Mouse (Mus musculus) olfactory bulb, adult 2 months (tissue): Measurements from ENCODE around the gene Nsd2.

Experiments used
- CTCF ChIP-seq: fragments of 200-500 bp; IDR thresholded peaks from 2 replicates; pipeline ENCODE4 v1.5.1; 2012; ENCODE audit warnings: low read depth, mild to moderate bottlenecking, low read length, moderate library complexity; ENCODE audit not compliant: insufficient read depth
- POLR2A ChIP-seq: fragments of 200-500 bp; IDR thresholded peaks from 2 replicates; pipeline ENCODE4 v1.6.1; 2012; ENCODE audit warnings: mild to moderate bottlenecking, low read depth, low read length, moderate library complexity; ENCODE audit not compliant: insufficient read depth

DNA sequence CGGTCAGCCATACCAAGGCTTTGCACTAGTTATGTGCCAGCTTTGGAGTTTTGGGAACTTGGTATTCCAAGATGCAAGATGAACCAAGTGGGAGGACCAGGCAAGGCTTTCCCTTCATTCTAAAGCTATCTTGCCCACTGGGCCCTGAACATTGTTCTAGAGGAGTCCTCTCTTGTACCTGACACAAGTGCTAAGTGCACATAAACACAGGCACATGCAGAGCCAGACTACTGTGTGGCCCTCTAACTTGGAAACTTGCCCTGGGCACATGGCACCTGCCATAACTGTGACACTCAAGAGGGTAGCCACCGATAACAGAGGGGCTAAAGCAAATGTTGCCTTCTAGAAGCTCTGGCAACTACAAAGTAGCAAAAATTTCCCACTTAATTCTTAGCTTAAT is 82.2 kb downstream of the Nsd2 start:
- no peak for TF ChIP-seq POLR2A
- no peak for TF ChIP-seq CTCF
